Mouse (Mus musculus) frontal cortex, postnatal 25 days (tissue): ENCODE measurements around the gene Gm11939.
"Not testable (repeated sequence)": the region's sequence is repeated elsewhere in the genome, so short reads cannot be mapped to it uniquely, and the experiment has no call there.

ENCODE experiments used
- DNase-seq, 2 experiments: peaks; one replicate each; pipeline ENCODE4 v3.0.0; 2022; ENCODE audit warnings: low spot score in 2 of 2

Gene Gm11939

GRCm38 (mm10) chr11:99559366-99559765 lies at the start of gene Gm11939:
Gene Gm11939 (minus strand): TSS chr11:99559466.
- no peak for DNase-seq

GRCm38 (mm10) chr11:99603208-99603607 lies 43.9 kb upstream of the Gm11939 start, which contains the start of gene Gm11938:
Gene Gm11938 (minus strand): TSS chr11:99603308.
- DNase-seq, result not testable (repeated sequence)

- DNase-seq, result not testable (repeated sequence)
These were observed 38.5 kb upstream of the Gm11939 start, which contains the start of gene Krtap9-3 for GRCm38 (mm10) chr11:99597742-99598141. Gene Krtap9-3 (minus strand): TSS chr11:99598105.

DNA sequence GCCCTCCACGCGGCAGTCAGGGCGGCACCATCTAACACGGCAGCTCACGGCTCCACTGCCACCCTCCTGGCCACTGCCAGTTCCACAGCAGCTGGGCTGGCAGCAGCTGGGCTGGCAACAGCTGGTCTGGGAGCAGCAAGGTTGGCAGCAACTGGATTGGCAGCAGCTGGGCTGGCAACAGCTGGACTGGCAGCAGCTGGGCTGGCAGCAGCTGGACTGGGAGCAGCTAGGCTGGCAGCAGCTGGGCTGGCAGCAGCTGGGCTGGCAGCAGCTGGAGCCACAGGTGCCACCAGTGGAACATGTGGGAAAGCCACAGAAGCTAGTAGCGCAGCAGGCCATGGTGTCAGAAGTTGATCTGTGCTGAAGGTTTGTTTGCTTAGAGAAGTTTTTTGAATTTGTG lies 31.7 kb upstream of the Gm11939 start, which contains the start of gene Krtap1-3:
Krtap1-3 (minus strand) TSS at position 359 of the 400 bp plus-strand sequence.
- DNase-seq, result no peak

DNA sequence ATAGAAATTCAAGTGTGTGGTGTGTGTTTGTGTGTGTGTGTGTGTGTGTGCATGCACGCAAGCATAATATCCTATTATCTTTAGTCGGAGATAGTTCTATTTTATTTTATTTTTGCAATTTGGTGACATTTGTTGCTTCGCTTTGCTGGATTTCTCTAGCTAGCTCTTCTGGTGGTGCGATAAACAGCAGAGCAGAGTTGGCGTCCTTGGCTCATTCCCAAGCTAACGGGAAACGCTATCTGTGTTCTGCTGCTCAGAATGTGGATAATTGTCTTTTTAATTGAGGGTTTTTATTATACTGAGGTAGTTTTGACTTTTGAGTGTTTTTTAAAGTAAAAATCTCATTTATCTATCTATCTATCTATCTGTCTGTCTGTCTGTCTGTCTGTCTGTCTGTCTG lies 25.8 kb upstream of the Gm11939 start:
- DNase-seq, result no peak

- no peak for DNase-seq
These were observed 24.0 kb upstream of the Gm11939 start, which contains the start of gene Krtap1-4 for GRCm38 (mm10) chr11:99583245-99583704. Gene Krtap1-4 (minus strand): TSS chr11:99583654.

- DNase-seq, result no peak
These were observed 22.3 kb upstream of the Gm11939 start for GRCm38 (mm10) chr11:99581564-99581963.

DNA sequence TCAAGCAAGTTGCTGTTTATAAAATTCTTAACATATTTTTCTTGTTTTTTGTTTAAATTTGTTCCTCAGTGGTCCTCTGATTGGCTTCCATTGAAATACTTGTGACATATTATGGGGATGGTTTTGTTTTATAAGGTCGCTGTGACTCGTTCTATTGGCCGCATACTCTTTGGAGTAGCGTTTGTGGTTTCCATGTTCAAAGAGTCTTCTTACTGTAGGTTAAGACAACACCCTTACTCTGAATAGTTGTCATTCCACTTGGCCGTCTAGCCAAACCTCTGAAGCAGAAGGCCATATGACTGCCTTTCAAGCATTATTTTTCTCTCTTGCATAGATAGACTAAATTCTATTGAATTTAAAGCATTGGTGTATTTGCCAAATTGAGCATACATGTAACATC lies 21.8 kb upstream of the Gm11939 start:
- DNase-seq, result no peak

DNA sequence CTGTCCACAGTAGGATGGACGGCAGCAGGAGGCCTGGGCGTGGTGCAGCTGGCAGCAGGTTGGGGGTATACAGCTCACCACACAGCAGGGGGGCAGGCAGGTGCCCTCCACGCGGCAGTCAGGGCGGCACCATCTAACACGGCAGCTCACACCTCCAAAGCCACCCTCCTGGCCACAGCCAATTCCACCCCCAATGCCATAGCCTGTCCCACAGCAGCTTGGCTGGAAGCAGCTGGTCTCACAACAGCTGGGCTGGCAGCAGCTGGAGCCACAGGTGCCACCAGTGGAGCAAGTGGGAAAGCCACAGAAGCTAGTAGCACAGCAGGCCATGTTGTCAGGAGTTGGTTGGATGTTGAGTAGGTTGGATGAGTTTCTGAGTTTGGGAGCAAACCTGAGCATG lies 21.4 kb upstream of the Gm11939 start, which contains the start of gene Krtap1-5:
Krtap1-5 (minus strand) TSS at position 381 of the 400 bp plus-strand sequence.
- DNase-seq, result no peak

DNA sequence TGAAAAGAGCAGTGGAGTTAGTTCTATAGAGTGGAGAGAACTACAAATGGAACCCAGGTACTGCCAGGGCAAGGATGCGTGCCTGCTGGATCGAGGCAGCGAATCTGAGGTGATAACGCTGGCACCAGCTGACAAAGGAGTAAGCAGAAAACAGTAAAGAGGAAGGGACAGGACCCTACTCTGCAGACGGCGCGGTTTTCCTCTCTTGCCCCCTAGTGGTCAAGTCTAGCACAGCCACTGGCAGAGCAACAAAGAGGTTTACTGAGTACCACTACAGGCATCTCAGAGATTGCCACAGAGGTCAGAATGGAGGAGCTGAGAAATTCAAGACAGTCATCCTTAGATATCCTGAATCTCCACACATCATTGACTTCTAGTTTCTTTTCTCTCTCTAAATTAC lies 14.8 kb upstream of the Gm11939 start:
- DNase-seq, result peak; percentile 38 to 52

DNA sequence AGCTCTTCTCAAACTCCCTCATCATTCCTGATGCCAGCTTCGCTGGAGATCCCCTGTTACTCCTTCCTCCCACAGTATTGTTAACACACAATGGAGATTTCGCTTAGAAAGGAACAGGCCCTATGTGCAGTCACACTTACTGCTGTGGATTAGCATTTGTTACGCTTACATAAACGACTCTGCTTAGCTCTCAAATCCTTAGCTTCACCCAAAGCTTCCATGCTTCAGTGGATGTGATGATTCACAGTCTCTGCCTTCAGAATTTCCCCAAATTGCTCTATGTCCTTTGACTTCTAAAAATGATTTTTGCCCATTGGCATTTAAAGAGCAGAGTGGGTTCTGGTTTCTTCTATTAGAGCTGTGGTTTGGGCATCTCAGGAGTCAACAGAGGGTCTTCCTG lies 13.9 kb upstream of the Gm11939 start:
- no peak for DNase-seq

- DNase-seq, result no peak
These were observed 7.3 kb upstream of the Gm11939 start, which contains the start of gene Krtap3-1 for GRCm38 (mm10) chr11:99566530-99566929. Gene Krtap3-1 (minus strand): TSS chr11:99566630.

- no peak for DNase-seq
These were observed 3.3 kb upstream of the Gm11939 start for GRCm38 (mm10) chr11:99562580-99562979.

DNA sequence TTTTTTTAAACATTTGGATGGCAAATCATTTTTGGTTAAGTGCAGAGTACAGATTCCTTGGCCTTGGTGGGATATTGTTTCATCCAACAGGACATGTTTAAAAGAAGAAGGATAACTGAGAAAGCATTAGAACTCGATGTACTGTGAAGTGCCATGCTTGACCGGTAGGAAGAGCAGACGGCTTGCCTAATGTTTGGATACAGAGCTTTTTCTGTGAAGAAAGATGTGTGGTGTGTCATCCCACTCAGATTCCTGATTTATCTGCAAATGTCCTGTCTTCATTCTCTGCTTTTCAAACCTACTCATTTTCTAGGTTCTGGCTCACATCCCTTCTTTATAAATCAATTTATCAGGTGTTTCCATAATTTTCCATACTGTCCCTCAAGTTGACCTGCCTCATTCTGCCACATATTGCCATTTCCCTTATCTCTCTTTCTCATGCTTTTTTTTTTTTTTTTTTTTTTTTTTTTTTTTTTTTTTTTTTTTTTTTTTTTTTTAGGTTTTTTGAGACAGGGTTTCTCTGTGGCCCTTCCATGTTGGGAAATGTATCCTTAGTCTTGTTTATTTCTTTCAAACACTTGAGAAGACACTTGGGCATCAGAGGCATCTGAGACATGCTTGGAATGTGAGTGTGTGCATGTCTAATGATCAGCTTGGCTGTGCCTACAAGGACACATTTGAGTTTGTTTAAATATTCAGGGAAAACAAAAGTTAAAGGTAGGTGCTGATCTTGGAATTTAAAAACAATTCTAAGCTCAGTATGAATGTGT lies 1.1 kb downstream of the Gm11939 start:
- no peak for DNase-seq

- DNase-seq, result no peak
These were observed 2.5 kb downstream of the Gm11939 start, which contains the start of gene Krtap3-2 for GRCm38 (mm10) chr11:99556753-99557152. Gene Krtap3-2 (minus strand): TSS chr11:99556853.

DNA sequence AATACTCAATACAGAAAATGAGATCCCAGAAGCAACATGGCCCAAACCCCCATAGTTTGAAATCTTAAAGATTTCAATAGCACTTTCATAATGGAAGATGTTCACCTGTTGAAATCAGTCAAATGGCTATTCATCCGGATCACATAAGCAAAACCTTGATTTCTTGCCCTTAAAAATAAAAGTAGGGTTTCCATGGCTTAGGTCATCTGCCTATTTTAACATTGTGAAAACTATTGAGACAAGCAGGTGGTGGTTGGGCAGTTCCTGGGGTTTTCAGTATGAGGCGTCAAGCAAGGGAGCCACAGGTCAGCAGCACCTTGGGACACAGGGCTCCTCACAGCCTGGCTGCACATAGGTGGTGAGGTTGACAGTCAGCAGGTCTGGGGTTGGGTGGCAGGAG lies 3.1 kb downstream of the Gm11939 start:
- no peak for DNase-seq

DNA sequence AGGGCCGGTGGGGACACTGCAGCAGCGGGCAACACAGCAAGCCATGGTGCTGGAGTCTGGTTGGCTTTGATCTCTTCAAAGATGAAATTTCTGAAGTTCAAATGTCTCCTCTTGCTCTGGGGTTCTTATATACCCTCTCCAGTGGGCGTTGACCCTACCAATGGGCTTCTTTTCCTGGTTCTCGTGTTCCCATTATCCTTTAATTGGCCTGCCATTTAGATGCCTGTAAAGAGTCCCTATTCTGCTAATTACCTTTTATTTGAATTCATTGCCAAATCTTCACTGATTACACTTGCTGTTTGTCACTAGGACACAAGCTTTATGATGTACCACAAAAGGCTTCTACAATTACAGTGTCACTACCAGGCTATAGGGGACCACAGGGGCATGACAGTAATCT lies 8.5 kb downstream of the Gm11939 start, which contains the start of gene Krtap3-3:
Krtap3-3 (minus strand) TSS at position 101 of the 400 bp plus-strand sequence.
- no peak for DNase-seq

DNA sequence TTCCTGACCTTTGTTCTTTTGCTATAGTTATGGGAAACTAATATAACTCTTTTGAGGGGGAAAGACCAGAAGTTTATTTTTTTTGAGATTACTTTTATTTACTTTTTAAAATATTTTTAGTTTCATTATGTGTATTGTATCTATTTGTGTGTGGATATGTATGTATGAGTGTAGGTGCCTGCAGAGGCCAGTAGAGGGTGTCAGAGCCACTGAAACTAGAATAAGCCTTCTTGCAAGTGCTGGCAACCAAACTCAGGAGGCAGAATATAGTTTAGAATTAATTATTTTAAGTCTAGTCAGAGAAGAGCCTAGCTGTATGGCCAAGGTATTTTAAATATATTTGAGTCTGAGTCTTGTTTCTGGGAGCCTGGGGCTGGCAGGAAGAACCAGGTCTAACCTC lies 11.4 kb downstream of the Gm11939 start:
- no peak for DNase-seq

DNA sequence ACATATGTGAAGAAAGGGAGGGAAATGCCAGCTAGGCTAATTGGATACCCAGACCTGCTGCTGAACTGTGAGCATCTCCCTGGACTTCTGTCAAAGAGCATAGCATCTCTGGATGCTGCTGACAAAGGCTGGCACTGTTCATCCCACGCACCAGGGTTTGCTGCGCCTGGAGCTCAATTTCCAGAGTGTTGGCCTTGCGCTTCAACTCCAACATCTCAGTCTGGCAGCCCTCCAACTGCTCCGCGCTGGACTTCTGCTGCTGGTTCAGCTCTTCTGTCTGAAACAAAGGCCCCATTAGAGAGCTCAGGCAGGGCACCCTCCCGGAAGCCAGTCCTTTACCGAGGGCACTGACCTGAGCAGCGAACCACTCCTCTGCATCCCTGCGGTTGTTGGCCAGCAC lies 19.5 kb downstream of the Gm11939 start:
- DNase-seq, result peak; percentile 8 to 14

DNA sequence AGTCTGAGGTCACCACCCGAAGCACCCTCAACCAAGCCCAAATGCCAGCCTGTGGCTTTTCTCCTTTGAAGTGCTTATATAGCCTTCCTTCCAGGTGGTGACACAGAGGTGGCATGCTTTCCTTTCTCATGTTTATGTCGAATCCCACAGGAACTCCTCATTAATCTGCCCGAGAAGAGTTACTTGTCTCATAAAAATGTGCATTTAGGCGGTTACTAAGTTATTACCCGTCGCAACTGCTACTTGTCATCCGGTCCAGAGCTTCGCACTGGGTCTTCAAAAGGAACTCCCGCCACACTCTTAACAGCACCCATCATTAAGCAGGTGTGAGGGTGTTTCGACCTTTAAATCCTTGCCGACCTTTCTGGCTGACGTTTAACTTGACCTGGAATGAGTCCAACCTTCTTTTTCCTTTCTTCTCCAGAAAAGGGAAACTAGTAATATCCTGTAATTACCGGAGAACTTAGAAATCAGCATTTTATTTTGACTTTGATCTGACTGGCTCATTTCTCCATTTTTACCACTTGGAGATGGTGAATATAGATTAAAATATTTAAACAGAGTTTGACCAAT lies 37.9 kb downstream of the Gm11939 start, which contains the start of gene Krt39:
Krt39 (minus strand) TSS at position 51 of the 573 bp plus-strand sequence.
- DNase-seq, result no peak

GRCm38 (mm10) chr11:99514098-99514497 lies 45.2 kb downstream of the Gm11939 start:
- no peak for DNase-seq
